In genomic region chr1:59384400-59384799, GRCm38 (mm10) we compare ENCODE assay signal across 30 mouse cellular contexts.
"Had no signal": no experiment of that assay in that cellular context is flagged by ENCODE, and none has a peak within 500 bp of the region (broad histone marks: within the 10 kb centered on the region; RNA-seq: fewer than 3 reads in every experiment).

No protein-coding gene starts in this region.

- H3K36me3 ChIP-seq: limb, embryonic 10.5 days; limb, embryonic 12.5 days; limb, embryonic 13.5 days; limb, embryonic 15.5 days; liver, embryonic 13.5 days; liver, embryonic 15.5 days; lung, embryonic 15.5 days; midbrain, embryonic 10.5 days; midbrain, embryonic 12.5 days; midbrain, embryonic 13.5 days; midbrain, embryonic 15.5 days; neural tube, embryonic 12.5 days had no signal

- H3K4me1 ChIP-seq: lung, embryonic 15.5 days had no signal

- H3K27me3 ChIP-seq: limb, embryonic 12.5 days; limb, embryonic 13.5 days; limb, embryonic 15.5 days; liver, embryonic 13.5 days; liver, embryonic 15.5 days; lung, embryonic 15.5 days; midbrain, embryonic 15.5 days; neural tube, embryonic 12.5 days had no signal

- ATAC-seq: liver, postnatal 0 days; lung, postnatal 0 days; midbrain, embryonic 13.5 days; midbrain, embryonic 15.5 days; midbrain, embryonic 16.5 days had no signal

- H3K4me2 ChIP-seq: limb, embryonic 12.5 days; limb, embryonic 13.5 days; limb, embryonic 15.5 days; liver, embryonic 11.5 days; liver, embryonic 13.5 days; liver, embryonic 15.5 days; lung, embryonic 14.5 days; lung, embryonic 15.5 days; midbrain, embryonic 11.5 days; midbrain, embryonic 12.5 days; midbrain, embryonic 13.5 days; midbrain, embryonic 15.5 days; neural tube, embryonic 12.5 days had no signal

- H3K9ac ChIP-seq: limb, embryonic 12.5 days; limb, embryonic 13.5 days; limb, embryonic 15.5 days; liver, embryonic 13.5 days; liver, embryonic 14.5 days; liver, embryonic 15.5 days; liver, postnatal 0 days; lung, embryonic 14.5 days; lung, embryonic 15.5 days; midbrain, embryonic 12.5 days; midbrain, embryonic 13.5 days; midbrain, embryonic 15.5 days; neural tube, embryonic 12.5 days had no signal

- H3K9me3 ChIP-seq: limb, embryonic 10.5 days; limb, embryonic 12.5 days; limb, embryonic 13.5 days; limb, embryonic 15.5 days; liver, embryonic 13.5 days; liver, embryonic 15.5 days; lung, embryonic 15.5 days; megakaryocyte, embryonic 14.5 days; midbrain, embryonic 10.5 days; midbrain, embryonic 12.5 days; midbrain, embryonic 13.5 days; midbrain, embryonic 15.5 days; neural tube, embryonic 12.5 days had no signal

- H3K27ac ChIP-seq: limb, embryonic 10.5 days; limb, embryonic 12.5 days; limb, embryonic 13.5 days; limb, embryonic 15.5 days; liver, embryonic 13.5 days; liver, embryonic 14.5 days; liver, embryonic 15.5 days; lung, embryonic 15.5 days; macrophage; midbrain, embryonic 10.5 days; midbrain, embryonic 12.5 days; midbrain, embryonic 13.5 days; midbrain, embryonic 15.5 days; neural tube, embryonic 12.5 days had no signal

- DNase-seq: left cerebral cortex, postnatal 4 days; liver; liver, embryonic 13.5 days; liver, postnatal 0 days; lung, adult 18-20 months; lung, adult 2 months; lung, embryonic 14.5 days; lung, postnatal 10 days; lung, postnatal 14 days; lung, postnatal 36 days; lung, postnatal 4 days; midbrain, embryonic 14.5 days had no signal

- H3K4me3 ChIP-seq: limb, embryonic 10.5 days; limb, embryonic 12.5 days; limb, embryonic 13.5 days; limb, embryonic 15.5 days; liver, embryonic 13.5 days; liver, embryonic 15.5 days; lung, embryonic 15.5 days; megakaryocyte, embryonic 14.5 days; midbrain, embryonic 10.5 days; midbrain, embryonic 12.5 days; midbrain, embryonic 13.5 days; midbrain, embryonic 15.5 days; neural tube, embryonic 12.5 days had no signal
